Mouse (Mus musculus) small intestine, adult 2 months (tissue): ENCODE results near the gene Pla1a.

Source experiments
- CTCF ChIP-seq: fragments of 200-500 bp; IDR thresholded peaks from 2 replicates; pipeline ENCODE4 v1.5.1; 2012; ENCODE audit warnings: low read depth, mild to moderate bottlenecking, control low read depth, inconsistent platforms, low read length, moderate library complexity, mixed read lengths; ENCODE audit not compliant: insufficient replicate concordance, insufficient read length; ENCODE audit errors: extremely low read depth
- POLR2A ChIP-seq: fragments of 200-500 bp; IDR thresholded peaks from 2 replicates; pipeline ENCODE4 v1.6.1; 2012; ENCODE audit warnings: low read depth, mild to moderate bottlenecking, control low read depth, inconsistent platforms, low read length, moderate library complexity

DNA sequence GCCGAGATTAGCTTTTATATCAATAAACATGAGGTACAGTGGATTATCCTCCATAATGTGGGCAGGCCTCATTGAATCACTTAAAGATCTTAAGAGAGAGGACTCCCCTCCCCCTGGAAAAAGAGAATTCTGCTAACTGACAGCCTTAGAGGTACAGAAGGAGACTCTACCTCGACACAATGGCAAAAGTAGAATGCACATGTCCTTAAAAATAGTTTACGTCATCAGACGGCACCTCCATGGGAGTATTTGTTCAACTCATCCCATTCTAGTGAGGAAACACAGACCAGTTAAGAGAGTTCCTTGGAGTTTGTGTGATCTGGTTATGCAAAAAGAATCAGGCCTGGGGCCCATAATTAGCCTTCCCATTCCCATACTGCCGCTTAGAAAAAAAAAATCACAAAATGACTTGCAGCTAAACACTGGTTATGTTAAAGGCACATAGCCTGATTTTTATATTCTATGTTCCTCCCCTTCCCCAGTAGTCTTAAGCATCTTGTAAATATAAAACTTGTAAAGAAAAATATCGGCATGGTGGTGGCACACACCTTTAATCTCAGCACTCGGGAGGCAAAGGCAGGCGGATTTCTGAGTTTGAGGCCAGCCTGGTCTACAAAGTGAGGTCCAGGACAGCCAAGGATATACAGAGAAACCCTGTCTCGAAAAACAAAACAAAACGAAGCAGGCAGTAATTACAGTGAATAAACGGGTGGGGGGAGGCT is 21.7 kb upstream of the Pla1a start:
- TF ChIP-seq POLR2A (no peak), CTCF (no peak)
